Mouse (Mus musculus) neural tube, embryonic 12.5 days (tissue): Measurements from ENCODE around the gene Krtap7-1. TPM values are rescaled to one million over a fixed set of nuclear protein-coding genes. Genes with fewer than 3 reads are reported as not detected.

Experiments used
- ATAC-seq: fragments of 200-750 bp; cut with Nextera tagmentation; 2 replicates; pipeline ENCODE4 v1.8.0; 2017; ENCODE audit warnings: low read depth, mild to moderate bottlenecking, moderate TSS enrichment, moderate library complexity; ENCODE audit not compliant: low FRiP score
- H3K27ac ChIP-seq: fragments of 300-500 bp; sonication (generic); 2 replicates; pipeline ENCODE4 v1.5.1; 2016
- H3K27me3 ChIP-seq: fragments of 300-500 bp; sonication (generic); replicated peaks from 2 replicates; pipeline ENCODE4 v1.6.1; 2016; ENCODE audit warnings: mild to moderate bottlenecking
- H3K36me3 ChIP-seq: fragments of 300-500 bp; sonication (generic); 2 replicates; pipeline ENCODE4 v1.6.1; 2016; ENCODE audit warnings: mild to moderate bottlenecking
- H3K4me1 ChIP-seq: fragments of 300-500 bp; sonication (generic); 2 replicates; pipeline ENCODE4 v1.6.1; 2016
- H3K4me2 ChIP-seq: fragments of 300-500 bp; sonication (generic); replicated peaks from 2 replicates; pipeline ENCODE4 v1.6.1; 2016; ENCODE audit warnings: mild to moderate bottlenecking
- H3K4me3 ChIP-seq: fragments of 300-500 bp; sonication (generic); 2 replicates; pipeline ENCODE4 v1.5.1; 2016
- H3K9ac ChIP-seq: fragments of 300-500 bp; sonication (generic); 2 replicates; pipeline ENCODE4 v1.6.1; 2016; ENCODE audit warnings: mild to moderate bottlenecking
- H3K9me3 ChIP-seq: fragments of 300-500 bp; sonication (generic); 2 replicates; pipeline ENCODE4 v1.6.1; 2016; ENCODE audit warnings: mild to moderate bottlenecking
- WGBS: fragments of 180-500 bp; shearing (Covaris S2); methylation state at CpG from one replicate; pipeline ENCODE4 v1.1.7; 2016; 5-methylcytosine and 5-hydroxymethylcytosine counted together
- polyA plus RNA-seq: library from polyadenylated mRNA; unstranded; fragments of >200 nt; fragmentation: Nextera tagmentation; extraction: Ambion mirVana; gene quantifications from 2 replicates; pipeline ENCODE4 v1.2.1, GENCODE M21; 2016

The Krtap7-1 gene
- polyA plus RNA-seq = not detected in 2 replicates

DNA sequence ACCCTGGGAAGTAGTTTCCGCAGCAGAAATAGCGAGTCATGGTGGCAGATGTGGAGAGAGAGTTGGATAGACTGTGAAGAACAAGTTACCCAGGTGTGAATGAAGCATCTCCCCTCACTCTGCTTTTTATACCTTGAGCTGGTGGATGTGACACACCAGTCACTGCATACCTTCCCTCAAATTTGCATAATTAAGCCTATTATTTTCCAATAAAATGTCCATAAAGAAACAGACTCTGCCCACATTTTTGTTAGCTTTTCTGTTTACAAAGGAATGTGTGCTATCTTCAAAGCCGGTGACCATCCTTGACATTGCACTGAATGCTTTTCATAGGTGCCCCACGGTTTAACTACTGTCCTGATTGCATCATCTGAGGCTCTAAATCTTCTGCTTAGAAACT, at the start of gene Krtap7-1:
Krtap7-1 (minus strand) TSS at position 101 of the 400 bp plus-strand sequence.
- Histone ChIP-seq H3K9me3 (no peaks in the 10 kb centered on the region), H3K36me3 (no peaks in the 10 kb centered on the region), H3K27ac (no peak within 1 kb of the TSS), H3K27me3 (no peaks in the 10 kb centered on the region), H3K9ac (no peak within 1 kb of the TSS), H3K4me2 (no peak within 1 kb of the TSS), H3K4me3 (no peak within 1 kb of the TSS), H3K4me1 (no peaks in the 10 kb centered on the region)
- 90% methylated on average over 4 of the region's 4 CpGs for WGBS
- ATAC-seq = no peak

DNA sequence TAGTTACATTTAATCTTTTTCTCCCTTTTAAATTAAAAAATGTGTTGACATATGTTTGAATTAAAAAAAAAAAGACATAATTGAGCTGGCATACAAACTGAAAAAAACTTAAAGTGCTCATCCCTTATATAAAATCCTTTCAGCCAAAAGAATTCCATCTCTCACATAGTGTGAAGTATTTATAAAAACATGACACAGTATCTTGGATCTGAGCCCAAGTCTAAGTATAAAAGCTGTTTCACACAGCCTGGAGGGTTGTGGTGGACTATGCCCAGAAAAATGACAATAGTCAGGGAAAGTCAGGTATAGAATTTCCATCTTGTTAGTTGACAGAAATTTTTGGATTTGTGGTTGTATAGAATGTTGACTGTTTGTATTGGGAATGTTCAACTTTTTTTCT, 42.2 kb upstream of the Krtap7-1 start:
- Histone ChIP-seq H3K27ac (no peak overlapping the region), H3K4me3 (no peak overlapping the region), H3K9me3 (no peaks in the 10 kb centered on the region), H3K4me2 (no peak overlapping the region), H3K27me3 (no peaks in the 10 kb centered on the region), H3K4me1 (no peaks in the 10 kb centered on the region), H3K9ac (no peak overlapping the region), H3K36me3 (no peaks in the 10 kb centered on the region)
- ATAC-seq = no peak

DNA sequence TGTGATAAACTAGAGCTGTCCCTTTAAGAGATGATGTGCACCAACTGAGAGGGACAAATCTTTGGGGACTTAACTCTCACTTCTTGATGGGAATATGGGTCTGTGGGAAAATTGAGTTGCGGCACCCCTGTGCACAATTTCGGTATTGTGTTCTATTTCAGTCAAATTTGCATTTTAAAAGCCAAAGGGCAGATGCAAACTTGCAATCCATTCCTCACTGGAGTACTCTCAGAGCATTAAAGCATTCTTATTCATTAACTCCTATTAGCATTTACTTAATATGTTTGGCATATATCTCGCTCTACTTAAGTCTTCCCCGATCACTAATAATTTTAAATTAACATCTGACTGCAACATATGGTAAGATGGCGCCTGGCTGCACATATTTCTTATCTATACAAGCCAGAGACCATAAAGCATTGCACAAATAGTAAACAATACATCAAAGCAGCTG, 29.9 kb upstream of the Krtap7-1 start:
- Histone ChIP-seq H3K4me3 (no peak overlapping the region), H3K27ac (no peak overlapping the region), H3K9ac (no peak overlapping the region), H3K9me3 (no peaks in the 10 kb centered on the region), H3K36me3 (no peaks in the 10 kb centered on the region), H3K4me1 (no peaks in the 10 kb centered on the region), H3K27me3 (no peaks in the 10 kb centered on the region), H3K4me2 (no peak overlapping the region)
- ATAC-seq = 0 out of 2 replicates have a peak, but pooled peaks have one; percentile 17
- 56% methylated on average over 5 of the region's 5 CpGs for WGBS

DNA sequence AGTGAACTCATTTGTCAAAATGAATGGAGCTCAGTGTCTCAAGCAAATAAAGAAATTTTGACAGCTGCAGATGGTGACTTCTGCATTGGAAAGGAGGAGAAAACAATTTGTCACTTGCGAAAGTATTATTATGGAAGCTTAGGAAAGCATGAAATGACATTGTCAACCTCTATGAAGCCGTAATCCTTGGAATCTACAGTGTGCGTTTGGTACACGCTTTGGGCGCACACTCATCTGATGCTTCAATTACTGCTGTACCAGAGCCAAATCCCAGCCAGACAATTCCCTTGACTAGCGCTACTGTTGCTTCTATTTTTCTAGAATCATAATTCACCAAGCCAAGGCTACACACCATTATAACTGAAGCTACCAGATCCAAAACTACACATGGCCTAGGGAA, 29.2 kb upstream of the Krtap7-1 start:
- no peak for ATAC-seq
- Histone ChIP-seq H3K27me3 (no peaks in the 10 kb centered on the region), H3K36me3 (no peaks in the 10 kb centered on the region), H3K9ac (no peak overlapping the region), H3K4me2 (no peak overlapping the region), H3K4me3 (no peak overlapping the region), H3K27ac (no peak overlapping the region), H3K4me1 (no peaks in the 10 kb centered on the region), H3K9me3 (no peaks in the 10 kb centered on the region)
- 90% methylated on average over 6 of the region's 6 CpGs for WGBS

GRCm38 (mm10) chr16:89530547-89530946, 22.4 kb upstream of the Krtap7-1 start:
- ATAC-seq = peak; percentile 64
- no peaks in the 10 kb centered on the region for H3K36me3 ChIP-seq
- peak overlapping the region; percentile 22; the same call in 1 of the 2 replicates for H3K4me2 ChIP-seq
- H3K4me1 ChIP-seq = peaks cover 10% of the 10 kb centered on the region; the same call in 1 of the 2 replicates
- H3K27ac ChIP-seq = no peak overlapping the region
- no peaks in the 10 kb centered on the region for H3K27me3 ChIP-seq
- H3K9ac ChIP-seq = no peak overlapping the region
- H3K4me3 ChIP-seq = no peak overlapping the region
- WGBS = 19% methylated on average over 7 of the region's 7 CpGs
- no peaks in the 10 kb centered on the region for H3K9me3 ChIP-seq

DNA sequence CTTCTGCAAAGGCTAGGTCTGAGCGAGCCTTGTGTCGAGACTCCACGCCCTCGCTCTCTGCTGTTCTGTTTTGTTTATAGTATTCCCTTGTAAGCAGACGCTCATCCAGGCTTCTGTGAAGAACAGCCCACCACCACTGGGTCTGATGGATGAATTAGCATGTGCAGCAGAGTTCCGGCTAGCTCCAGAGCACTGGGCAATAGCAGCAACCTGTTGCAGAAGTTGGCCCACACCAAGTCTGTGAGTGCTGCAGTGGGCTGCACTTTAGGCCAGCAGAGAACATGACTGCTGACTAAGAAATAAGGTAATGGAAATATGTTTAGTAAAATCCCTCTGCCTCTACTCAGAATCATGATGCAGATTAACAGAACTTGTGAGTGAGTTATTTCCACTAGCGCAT, 21.7 kb upstream of the Krtap7-1 start:
- no peaks in the 10 kb centered on the region for H3K27me3 ChIP-seq
- ATAC-seq = peak; percentile 42; the same call in 1 of the 2 replicates
- H3K9me3 ChIP-seq = no peaks in the 10 kb centered on the region
- no peak overlapping the region for H3K4me2 ChIP-seq
- H3K36me3 ChIP-seq = no peaks in the 10 kb centered on the region
- no peak overlapping the region for H3K9ac ChIP-seq
- no peak overlapping the region for H3K27ac ChIP-seq
- H3K4me3 ChIP-seq = no peak overlapping the region
- 65% methylated on average over 7 of the region's 7 CpGs for WGBS
- peaks cover 10% of the 10 kb centered on the region; the same call in 1 of the 2 replicates for H3K4me1 ChIP-seq

DNA sequence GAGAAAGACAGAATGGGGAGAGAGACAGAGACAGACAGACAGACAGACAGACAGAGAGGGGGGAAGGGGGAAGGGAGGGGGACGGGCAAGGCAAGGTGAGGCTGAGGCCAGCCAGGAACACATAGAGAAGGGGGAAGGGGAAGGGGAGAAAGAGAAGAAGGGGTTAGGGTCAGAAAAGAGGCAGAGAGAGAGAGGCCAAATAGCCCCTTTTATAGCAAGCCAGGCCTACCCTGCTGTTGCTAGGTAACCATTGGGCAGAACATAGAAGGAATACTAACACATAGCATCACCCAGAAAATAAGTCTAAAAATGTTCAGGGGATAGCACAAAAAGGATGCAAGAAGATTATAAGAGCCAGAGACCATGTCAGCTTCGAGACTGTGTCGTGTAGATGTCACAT, 20.3 kb upstream of the Krtap7-1 start:
- Histone ChIP-seq H3K27me3 (no peaks in the 10 kb centered on the region), H3K4me3 (no peak overlapping the region), H3K4me2 (no peak overlapping the region), H3K9me3 (no peaks in the 10 kb centered on the region), H3K9ac (no peak overlapping the region), H3K36me3 (no peaks in the 10 kb centered on the region), H3K4me1 (peaks cover 10% of the 10 kb centered on the region; the same call in 1 of the 2 replicates), H3K27ac (no peak overlapping the region)
- peak; percentile 62 for ATAC-seq
- whole genome bisulfite sequencing = 49% methylated on average over 3 of the region's 3 CpGs

GRCm38 (mm10) chr16:89520996-89521395, 12.9 kb upstream of the Krtap7-1 start:
- Histone ChIP-seq H3K4me2 (no peak overlapping the region), H3K27ac (no peak overlapping the region), H3K9me3 (no peaks in the 10 kb centered on the region), H3K36me3 (no peaks in the 10 kb centered on the region), H3K4me3 (no peak overlapping the region), H3K27me3 (no peaks in the 10 kb centered on the region), H3K9ac (no peak overlapping the region), H3K4me1 (no peaks in the 10 kb centered on the region)
- WGBS = 91% methylated on average over 4 of the region's 4 CpGs
- ATAC-seq = no peak

- no peaks in the 10 kb centered on the region for H3K4me1 ChIP-seq
- ATAC-seq = no peak
- no peak overlapping the region for H3K27ac ChIP-seq
- no peaks in the 10 kb centered on the region for H3K27me3 ChIP-seq
- 96% methylated on average over 2 of the region's 2 CpGs for WGBS
- H3K9me3 ChIP-seq = no peaks in the 10 kb centered on the region
- no peak overlapping the region for H3K4me2 ChIP-seq
- no peaks in the 10 kb centered on the region for H3K36me3 ChIP-seq
- H3K4me3 ChIP-seq = no peak overlapping the region
- H3K9ac ChIP-seq = no peak overlapping the region
These were observed 12.4 kb upstream of the Krtap7-1 start for GRCm38 (mm10) chr16:89520555-89520954.

- Histone ChIP-seq H3K36me3 (no peaks in the 10 kb centered on the region), H3K4me3 (no peak overlapping the region), H3K27me3 (no peaks in the 10 kb centered on the region), H3K9ac (no peak overlapping the region), H3K4me1 (no peaks in the 10 kb centered on the region), H3K9me3 (no peaks in the 10 kb centered on the region), H3K4me2 (no peak overlapping the region), H3K27ac (no peak overlapping the region)
- no peak for ATAC-seq
- 92% methylated on average over 6 of the region's 6 CpGs for WGBS
These were observed 12.0 kb upstream of the Krtap7-1 start for GRCm38 (mm10) chr16:89520091-89520490.

DNA sequence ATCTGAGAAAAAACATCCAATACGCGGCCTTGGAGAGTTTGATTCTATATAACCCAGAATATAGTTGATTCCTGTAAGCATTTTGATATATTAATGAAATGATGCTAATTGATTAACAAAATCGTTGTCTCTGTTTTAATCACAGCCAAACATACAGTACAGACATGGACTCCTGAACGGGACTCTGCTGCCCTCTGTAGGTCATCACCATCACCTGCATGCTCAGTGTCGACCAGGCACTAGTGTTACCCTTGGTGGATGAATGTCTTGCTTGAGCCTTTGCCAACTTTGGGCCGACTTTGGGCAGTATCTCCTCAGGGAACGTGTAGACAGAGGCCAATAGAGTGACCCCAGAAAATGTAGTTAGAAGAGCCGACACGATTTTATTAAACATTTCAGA, 9.5 kb upstream of the Krtap7-1 start:
- 64% methylated on average over 9 of the region's 9 CpGs for WGBS
- peak; percentile 67; the same call in 1 of the 2 replicates for ATAC-seq
- no peaks in the 10 kb centered on the region for H3K9me3 ChIP-seq

GRCm38 (mm10) chr16:89513431-89513830, 5.3 kb upstream of the Krtap7-1 start:
- Histone ChIP-seq H3K4me1 (no peaks in the 10 kb centered on the region), H3K36me3 (no peaks in the 10 kb centered on the region), H3K27me3 (no peaks in the 10 kb centered on the region), H3K9ac (no peak overlapping the region), H3K4me3 (no peak overlapping the region), H3K4me2 (no peak overlapping the region), H3K27ac (no peak overlapping the region), H3K9me3 (no peaks in the 10 kb centered on the region)
- 72% methylated on average over 7 of the region's 7 CpGs for WGBS
- ATAC-seq = peak; percentile 31; the same call in 1 of the 2 replicates

More for the DNA sequence above, 9.5 kb upstream of the Krtap7-1 start:
- Histone ChIP-seq H3K4me3 (no peak overlapping the region), H3K36me3 (no peaks in the 10 kb centered on the region), H3K4me1 (no peaks in the 10 kb centered on the region), H3K27ac (no peak overlapping the region), H3K4me2 (no peak overlapping the region), H3K9ac (no peak overlapping the region), H3K27me3 (no peaks in the 10 kb centered on the region)

DNA sequence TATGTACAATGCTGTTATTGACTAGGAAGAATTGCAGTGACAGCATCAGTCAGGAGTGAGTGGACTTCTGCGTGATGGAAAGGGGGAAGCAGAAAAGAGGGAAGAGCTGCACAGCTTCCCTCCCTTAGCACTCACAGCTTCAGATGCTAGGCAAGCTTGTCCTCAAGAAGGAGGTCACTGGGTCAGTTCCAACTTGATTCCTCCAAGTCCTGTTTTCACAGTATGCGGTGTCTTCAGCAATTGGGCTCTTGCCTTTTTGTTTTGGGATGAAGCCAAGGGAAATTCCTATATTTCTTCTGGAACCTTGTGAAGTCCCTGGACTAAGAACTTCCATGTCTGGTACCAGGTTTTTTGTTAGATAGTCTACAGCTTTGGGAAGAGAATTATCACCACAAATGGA, 4.6 kb downstream of the Krtap7-1 start:
- Histone ChIP-seq H3K9ac (no peak overlapping the region), H3K27me3 (no peaks in the 10 kb centered on the region), H3K36me3 (no peaks in the 10 kb centered on the region), H3K27ac (no peak overlapping the region), H3K9me3 (no peaks in the 10 kb centered on the region), H3K4me1 (no peaks in the 10 kb centered on the region), H3K4me3 (no peak overlapping the region), H3K4me2 (no peak overlapping the region)
- no peak for ATAC-seq
- WGBS = 81% methylated on average over 2 of the region's 2 CpGs
